Mouse (Mus musculus): ENCODE results near the gene Arhgdib. TPM values are rescaled to one million over a fixed set of nuclear protein-coding genes. Genes with fewer than 3 reads are reported as not detected.
"Not testable (repeated sequence)": the region's sequence is repeated elsewhere in the genome, so short reads cannot be mapped to it uniquely, and the experiment has no call there.

The Arhgdib gene
- polyA plus RNA-seq, 1 experiment from 2014 or later, result 1,090 TPM

DNA sequence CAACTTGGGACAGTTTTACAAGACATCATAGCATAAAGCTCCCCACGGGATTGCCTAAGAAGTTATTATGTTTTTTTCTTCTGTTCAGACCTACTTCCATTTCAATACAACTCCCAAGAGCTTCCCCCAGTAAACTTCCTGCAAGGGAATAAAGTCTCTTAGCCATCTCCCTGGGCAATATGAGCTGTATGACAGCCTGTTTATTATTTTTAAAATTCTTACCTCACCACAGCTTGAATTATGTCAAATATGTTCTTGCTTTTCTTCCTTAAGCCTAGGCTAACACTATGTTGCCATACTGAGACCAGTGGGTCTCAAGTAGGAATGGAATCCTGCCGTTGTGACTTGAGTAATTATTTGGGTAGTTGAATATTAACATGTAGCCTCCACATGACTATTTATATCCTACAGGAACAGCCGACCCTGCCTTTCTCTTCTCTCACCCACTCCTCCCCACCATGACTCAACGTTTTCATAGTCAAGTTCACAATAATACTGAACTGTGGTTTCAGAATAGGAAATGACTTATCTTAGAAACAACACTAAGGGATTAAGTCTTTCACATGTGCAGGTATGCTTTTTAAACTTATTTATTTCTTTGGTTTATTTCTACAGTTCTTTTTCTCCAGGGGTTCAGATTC is 41.2 kb downstream of the Arhgdib start:
- Histone ChIP-seq H3K79me2 (ENCODE audit: inconsistent target) (no peaks in the 10 kb centered on the region), H3K36me3 (ENCODE audit: inconsistent target) (no peaks in the 10 kb centered on the region), H3K27ac (0 out of 2 replicates have a peak overlapping the region, but pooled peaks have one; percentile 1), H3K4me3 (ENCODE audit: inconsistent target) (no peak overlapping the region)
- WGBS (ENCODE audit: missing documents), result 19% methylated on average over 4 of the region's 4 CpGs

DNA sequence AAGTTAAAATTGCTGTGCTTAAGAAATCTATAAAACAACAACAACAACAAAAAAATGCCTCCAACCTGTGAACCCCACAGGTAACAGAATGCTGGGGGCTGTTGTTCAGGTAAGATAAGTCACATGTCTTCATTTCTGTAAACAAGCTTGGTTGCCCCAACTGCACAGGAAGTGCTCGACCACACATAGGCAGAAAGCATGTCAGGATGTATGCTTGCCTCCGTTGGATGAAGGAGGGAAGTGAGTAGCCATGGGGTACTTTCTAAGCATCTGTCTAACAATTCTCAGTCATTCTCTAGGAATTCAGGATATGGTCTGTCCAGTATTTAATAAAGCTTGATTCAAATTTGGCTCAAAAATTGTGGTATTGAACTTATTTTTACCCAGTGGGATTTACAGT is 42.7 kb downstream of the Arhgdib start:
- 18% methylated on average over 2 of the region's 2 CpGs for WGBS (ENCODE audit: missing documents)

DNA sequence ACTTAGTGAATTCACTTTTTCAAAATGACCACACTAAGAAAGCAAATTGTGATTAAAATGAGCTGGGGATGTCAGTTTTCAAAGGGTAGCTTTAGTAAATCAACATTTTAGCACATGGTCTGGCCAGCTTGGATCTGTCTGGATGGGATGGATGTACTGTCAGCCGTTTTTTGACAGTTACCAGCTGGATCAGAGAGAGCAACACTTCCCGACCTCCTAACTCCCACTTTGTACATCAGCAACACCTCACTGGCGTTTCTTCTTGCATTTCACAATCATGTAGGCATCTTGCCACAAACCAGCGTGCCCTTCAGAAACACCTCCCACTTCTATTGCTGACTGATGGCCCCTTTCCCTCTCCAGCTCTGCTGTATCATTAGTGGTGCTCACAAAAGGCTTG is 43.5 kb downstream of the Arhgdib start:
- H3K4me3 ChIP-seq (ENCODE audit: inconsistent target), result no peak overlapping the region
- no peaks in the 10 kb centered on the region for H3K79me2 ChIP-seq (ENCODE audit: inconsistent target)
- H3K36me3 ChIP-seq (ENCODE audit: inconsistent target), result no peaks in the 10 kb centered on the region
- WGBS (ENCODE audit: missing documents), result 8% methylated on average over 4 of the region's 4 CpGs
- no peak overlapping the region for H3K27ac ChIP-seq

More for the DNA sequence above, 42.7 kb downstream of the Arhgdib start:
- H3K4me3 ChIP-seq (ENCODE audit: inconsistent target), result no peak overlapping the region
- H3K36me3 ChIP-seq (ENCODE audit: inconsistent target), result no peaks in the 10 kb centered on the region
- H3K79me2 ChIP-seq (ENCODE audit: inconsistent target), result no peaks in the 10 kb centered on the region
- no peak overlapping the region for H3K27ac ChIP-seq

DNA sequence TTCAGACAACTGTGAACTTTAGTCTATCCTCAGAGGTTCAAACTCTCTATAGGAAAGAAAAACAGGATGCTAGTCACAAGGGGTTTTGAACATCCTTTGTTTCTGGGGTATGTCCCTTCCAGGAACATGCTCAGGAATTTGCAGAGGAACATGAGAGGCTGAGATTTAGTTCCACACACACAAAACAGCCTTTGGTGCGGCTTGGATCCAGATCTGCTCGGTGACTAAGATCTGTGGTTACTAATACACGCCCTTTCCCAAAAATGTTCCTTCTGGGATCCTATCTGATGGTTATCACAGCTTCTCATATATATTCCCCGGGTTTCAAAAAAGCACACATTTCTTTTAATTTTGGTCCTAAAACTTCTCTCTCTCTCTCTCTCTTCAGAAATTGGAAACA is 43.9 kb downstream of the Arhgdib start:
- WGBS (ENCODE audit: missing documents), result 77% methylated on average over 4 of the region's 4 CpGs

GRCm38 (mm10) chr6:136894532-136895339 is 47.0 kb downstream of the Arhgdib start:
- no peak overlapping the region for H3K4me3 ChIP-seq (ENCODE audit: inconsistent target)
- WGBS (ENCODE audit: missing documents), result 62% methylated on average over 15 of the region's 15 CpGs

More for the DNA sequence above, 43.9 kb downstream of the Arhgdib start:
- no peak overlapping the region for H3K4me3 ChIP-seq (ENCODE audit: inconsistent target)
- no peak overlapping the region for H3K27ac ChIP-seq
- H3K79me2 ChIP-seq (ENCODE audit: inconsistent target), result no peaks in the 10 kb centered on the region
- H3K36me3 ChIP-seq (ENCODE audit: inconsistent target), result no peaks in the 10 kb centered on the region

GRCm38 (mm10) chr6:136892002-136892401 is 49.7 kb downstream of the Arhgdib start:
- no peaks in the 10 kb centered on the region for H3K79me2 ChIP-seq (ENCODE audit: inconsistent target)
- 100% methylated on average over 2 of the region's 2 CpGs for WGBS (ENCODE audit: missing documents)
- H3K36me3 ChIP-seq (ENCODE audit: inconsistent target), result no peaks in the 10 kb centered on the region
- no peak overlapping the region for H3K27ac ChIP-seq
- no peak overlapping the region for H3K4me3 ChIP-seq (ENCODE audit: inconsistent target)

More at GRCm38 (mm10) chr6:136894532-136895339, 47.0 kb downstream of the Arhgdib start:
- no peak overlapping the region for H3K27ac ChIP-seq
- H3K36me3 ChIP-seq (ENCODE audit: inconsistent target), result no peaks in the 10 kb centered on the region
- H3K79me2 ChIP-seq (ENCODE audit: inconsistent target), result no peaks in the 10 kb centered on the region

DNA sequence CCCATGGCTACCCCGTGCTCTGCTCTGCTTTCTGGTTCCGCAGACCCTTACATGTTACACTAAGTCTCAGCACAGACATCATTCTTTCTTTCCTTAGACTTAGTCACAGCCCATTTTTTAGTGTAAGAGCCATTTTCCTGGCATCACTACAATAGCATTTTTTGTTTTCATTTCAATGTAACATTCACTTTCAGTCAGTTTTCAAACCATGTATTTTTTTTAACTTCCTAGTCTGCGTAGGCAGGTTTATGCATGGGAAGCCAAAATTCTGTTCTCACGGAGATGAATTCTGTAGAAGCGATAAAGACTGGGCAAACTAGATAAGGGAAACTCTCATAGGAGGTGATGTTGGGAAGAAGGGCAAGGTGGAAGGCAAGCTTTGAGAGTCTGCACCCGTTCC is 52.1 kb downstream of the Arhgdib start:
- 95% methylated on average over 6 of the region's 6 CpGs for WGBS (ENCODE audit: missing documents)
- H3K79me2 ChIP-seq (ENCODE audit: inconsistent target), result no peaks in the 10 kb centered on the region
- no peak overlapping the region for H3K27ac ChIP-seq
- H3K36me3 ChIP-seq (ENCODE audit: inconsistent target), result no peaks in the 10 kb centered on the region
- no peak overlapping the region for H3K4me3 ChIP-seq (ENCODE audit: inconsistent target)

GRCm38 (mm10) chr6:136889067-136889466 is 52.6 kb downstream of the Arhgdib start:
- WGBS (ENCODE audit: missing documents), result 98% methylated on average over 6 of the region's 6 CpGs
- H3K36me3 ChIP-seq (ENCODE audit: inconsistent target), result no peaks in the 10 kb centered on the region

DNA sequence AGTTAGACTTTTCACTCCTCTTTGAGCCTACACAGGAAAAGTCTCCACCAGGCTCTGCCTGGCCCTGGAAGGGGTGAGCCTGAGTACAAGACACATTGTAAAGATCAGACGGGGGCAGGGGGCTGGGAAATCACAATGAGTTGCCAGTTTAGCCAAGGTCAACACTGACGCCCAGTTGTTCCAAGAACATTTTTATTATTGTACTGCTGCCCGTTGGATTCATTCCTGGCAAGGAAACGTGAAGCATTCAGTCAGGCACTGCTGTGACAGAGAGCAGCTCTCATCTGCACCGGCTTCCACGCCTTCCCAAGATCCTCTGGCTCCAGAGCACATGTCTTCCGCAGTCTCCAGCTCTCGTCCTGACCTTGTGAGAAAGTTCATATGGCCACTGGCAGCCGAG is 53.8 kb downstream of the Arhgdib start:
- Histone ChIP-seq H3K36me3 (ENCODE audit: inconsistent target) (no peaks in the 10 kb centered on the region), H3K79me2 (ENCODE audit: inconsistent target) (no peaks in the 10 kb centered on the region), H3K27ac (no peak overlapping the region), H3K4me3 (ENCODE audit: inconsistent target) (no peak overlapping the region)
- 91% methylated on average over 9 of the region's 9 CpGs for WGBS (ENCODE audit: missing documents)

More at GRCm38 (mm10) chr6:136889067-136889466, 52.6 kb downstream of the Arhgdib start:
- Histone ChIP-seq H3K4me3 (ENCODE audit: inconsistent target) (no peak overlapping the region), H3K27ac (no peak overlapping the region), H3K79me2 (ENCODE audit: inconsistent target) (no peaks in the 10 kb centered on the region)

GRCm38 (mm10) chr6:136884766-136885165 is 56.9 kb downstream of the Arhgdib start:
- no CpG with 5 or more reads among the region's 1 CpGs for WGBS (ENCODE audit: missing documents)
- H3K36me3 ChIP-seq (ENCODE audit: inconsistent target); H3K79me2 ChIP-seq (ENCODE audit: inconsistent target); H3K4me3 ChIP-seq (ENCODE audit: inconsistent target); H3K27ac ChIP-seq: not testable (repeated sequence)

- Histone ChIP-seq H3K27ac (no peak overlapping the region), H3K4me3 (ENCODE audit: inconsistent target) (no peak overlapping the region), H3K36me3 (ENCODE audit: inconsistent target) (no peaks in the 10 kb centered on the region), H3K79me2 (ENCODE audit: inconsistent target) (no peaks in the 10 kb centered on the region)
- 80% methylated on average over 6 of the region's 6 CpGs for WGBS (ENCODE audit: missing documents)
These were observed 57.7 kb downstream of the Arhgdib start for GRCm38 (mm10) chr6:136883961-136884360.

DNA sequence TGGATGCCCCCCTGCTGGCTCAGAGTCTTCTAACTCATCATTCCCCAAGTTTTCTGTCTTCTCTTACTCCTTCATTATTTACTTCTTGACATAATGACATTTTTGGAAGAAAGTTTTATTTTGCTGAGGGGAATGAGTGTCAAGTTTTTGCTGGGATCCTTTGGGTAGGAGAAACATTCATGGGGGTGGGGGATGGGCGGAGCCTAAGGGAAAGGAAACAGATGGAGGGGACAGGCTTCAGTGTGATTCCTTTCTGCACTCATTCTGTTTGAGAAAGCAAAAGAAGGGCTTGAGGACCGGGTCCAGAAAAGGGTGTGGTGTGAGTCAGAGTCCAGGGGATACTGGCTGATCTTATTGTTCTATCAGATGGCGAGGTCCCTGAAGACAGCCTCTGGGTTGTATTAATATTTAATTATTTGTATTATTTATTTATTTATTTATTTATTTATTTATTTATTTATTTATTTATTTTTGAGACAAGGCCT is 58.2 kb downstream of the Arhgdib start:
- H3K36me3 ChIP-seq (ENCODE audit: inconsistent target), result no peaks in the 10 kb centered on the region
- no peak overlapping the region for H3K4me3 ChIP-seq (ENCODE audit: inconsistent target)
- WGBS (ENCODE audit: missing documents), result 72% methylated on average over 3 of the region's 3 CpGs
- H3K27ac ChIP-seq, result no peak overlapping the region
- no peaks in the 10 kb centered on the region for H3K79me2 ChIP-seq (ENCODE audit: inconsistent target)

GRCm38 (mm10) chr6:136881678-136882077 is 60.0 kb downstream of the Arhgdib start:
- Histone ChIP-seq H3K79me2 (ENCODE audit: inconsistent target) (no peaks in the 10 kb centered on the region), H3K27ac (no peak overlapping the region), H3K4me3 (ENCODE audit: inconsistent target) (no peak overlapping the region), H3K36me3 (ENCODE audit: inconsistent target) (no peaks in the 10 kb centered on the region)
- WGBS (ENCODE audit: missing documents), result 96% methylated on average over 8 of the region's 8 CpGs

GRCm38 (mm10) chr6:136875670-136876069 is 66.0 kb downstream of the Arhgdib start, which contains the start of gene Mgp:
Mgp (minus strand) TSS chr6:136875823.
- 82% methylated on average over 9 of the region's 9 CpGs for WGBS (ENCODE audit: missing documents)
- no peaks in the 10 kb centered on the region for H3K36me3 ChIP-seq (ENCODE audit: inconsistent target)
- no peak within 1 kb of the TSS for H3K4me3 ChIP-seq (ENCODE audit: inconsistent target)
- no peak within 1 kb of the TSS for H3K27ac ChIP-seq
- no peaks in the 10 kb centered on the region for H3K79me2 ChIP-seq (ENCODE audit: inconsistent target)

DNA sequence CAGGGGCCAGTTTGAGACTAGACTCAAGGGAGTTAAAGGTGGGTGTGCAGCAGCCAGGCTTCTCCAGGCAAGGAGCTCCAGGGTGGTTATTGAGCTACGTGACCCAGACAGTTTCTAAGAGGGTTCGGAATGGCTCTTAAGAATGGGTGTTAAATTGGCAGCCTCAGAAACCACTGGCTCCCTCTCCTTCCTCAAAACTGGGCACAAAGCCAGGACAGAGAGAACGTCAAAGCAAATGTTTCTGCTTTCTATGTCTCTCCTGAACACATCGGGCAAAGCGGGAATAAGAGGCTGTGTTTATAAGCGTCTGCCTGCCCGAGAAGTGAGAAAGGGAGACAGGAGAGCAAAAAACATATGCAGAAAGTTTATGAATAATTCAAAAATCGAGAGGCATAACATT is 67.1 kb downstream of the Arhgdib start:
- 23% methylated on average over 8 of the region's 8 CpGs for WGBS (ENCODE audit: missing documents)
- H3K27ac ChIP-seq, result no peak overlapping the region
- no peak overlapping the region for H3K4me3 ChIP-seq (ENCODE audit: inconsistent target)
- no peaks in the 10 kb centered on the region for H3K36me3 ChIP-seq (ENCODE audit: inconsistent target)
- no peaks in the 10 kb centered on the region for H3K79me2 ChIP-seq (ENCODE audit: inconsistent target)
